Mouse (Mus musculus): ENCODE measurements around the gene Laptm5.

Laptm5 gene

GRCm38 (mm10) chr4:130896372-130896771 lies 16.6 kb upstream of the Laptm5 start:
- in situ Hi-C loops (cut with MseI, MboI), result loop anchor here in 1 of 2 experiments (5.0 kb wide), 1 partner anchor 46 kb away; the partner anchor contains the start of gene Matn1

DNA sequence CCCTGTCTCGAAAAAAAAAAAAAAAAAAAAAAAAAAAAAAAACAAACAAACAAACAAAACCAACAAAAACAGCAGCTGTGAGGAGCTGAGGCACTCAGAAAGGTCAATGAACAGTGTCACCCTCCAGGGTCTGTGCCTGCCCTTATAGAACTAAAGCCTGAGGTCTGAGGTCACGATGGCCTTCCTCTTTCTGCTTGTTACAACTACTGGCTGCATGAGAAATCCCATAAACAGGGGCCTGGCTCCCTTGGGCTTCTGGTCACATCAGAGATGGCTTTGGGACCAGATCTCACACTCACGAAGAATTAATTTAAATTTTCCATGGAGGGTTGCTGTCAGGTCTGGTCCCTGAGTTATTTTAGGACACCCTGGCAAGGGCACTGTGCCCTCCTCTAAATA lies 13.5 kb upstream of the Laptm5 start:
- in situ Hi-C loops (cut with MseI, MboI), result loop anchor here in 1 of 2 experiments (5.0 kb wide), 1 partner anchor 43 kb away; the partner anchor contains the start of gene Matn1

DNA sequence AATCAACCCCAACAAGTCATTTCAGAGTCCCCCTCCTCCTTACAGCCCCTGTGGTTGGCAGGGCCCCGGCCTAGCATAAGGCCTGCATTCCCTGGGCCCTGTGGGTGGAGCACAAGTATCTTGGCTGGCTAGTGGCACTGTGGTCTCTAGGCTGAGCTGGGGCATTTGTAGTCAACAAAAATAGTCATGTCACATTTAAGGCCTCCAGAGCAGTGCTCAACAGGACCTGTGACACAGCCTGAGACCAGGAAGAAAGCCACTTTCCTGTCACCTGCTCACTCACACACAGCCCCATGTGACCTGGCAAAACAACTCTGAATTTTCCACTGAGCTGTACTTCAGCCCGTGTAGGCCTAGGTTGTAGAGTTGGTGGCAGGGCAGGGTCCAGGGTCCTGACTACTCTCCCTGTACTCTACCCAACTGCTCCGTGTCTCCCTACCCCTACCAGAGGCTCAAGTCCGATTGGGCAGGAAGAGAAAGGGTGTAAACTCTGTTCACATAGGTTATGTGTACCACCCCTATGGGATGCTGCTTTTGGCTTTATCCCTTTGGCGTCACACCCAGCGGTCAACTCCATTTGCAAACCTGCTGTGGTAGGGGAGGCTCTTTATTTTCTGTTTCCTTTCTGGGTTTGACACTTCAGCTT lies 13.0 kb upstream of the Laptm5 start:
- in situ Hi-C loops (cut with MseI, MboI), result loop anchor here in 1 of 2 experiments (5.0 kb wide), 1 partner anchor 42 kb away; the partner anchor contains the start of gene Matn1

DNA sequence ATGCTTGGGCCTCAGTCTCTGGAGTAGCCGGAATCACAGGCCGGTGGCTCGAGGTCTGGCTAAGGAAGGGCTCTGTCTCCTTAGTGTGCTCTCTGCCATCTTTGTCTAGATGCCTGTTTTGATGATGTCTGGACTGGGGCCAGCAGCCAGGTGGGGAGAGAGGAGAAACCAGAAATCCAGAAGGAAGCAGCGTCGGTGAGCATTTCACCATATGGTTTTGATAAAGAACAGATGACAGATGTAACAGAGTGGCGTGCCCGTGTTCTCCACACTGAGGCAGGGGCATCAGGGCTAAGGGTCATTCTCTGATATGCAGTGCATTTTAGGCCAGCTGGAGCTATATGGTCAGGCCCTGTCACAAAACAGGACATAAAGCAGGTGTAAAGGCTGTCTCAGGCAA lies 12.2 kb upstream of the Laptm5 start:
- in situ Hi-C loops (cut with MseI, MboI), result no loop called here

- in situ Hi-C loops (cut with MseI, MboI), result no loop called here
Observed at GRCm38 (mm10) chr4:130902289-130902781, 10.6 kb upstream of the Laptm5 start.

DNA sequence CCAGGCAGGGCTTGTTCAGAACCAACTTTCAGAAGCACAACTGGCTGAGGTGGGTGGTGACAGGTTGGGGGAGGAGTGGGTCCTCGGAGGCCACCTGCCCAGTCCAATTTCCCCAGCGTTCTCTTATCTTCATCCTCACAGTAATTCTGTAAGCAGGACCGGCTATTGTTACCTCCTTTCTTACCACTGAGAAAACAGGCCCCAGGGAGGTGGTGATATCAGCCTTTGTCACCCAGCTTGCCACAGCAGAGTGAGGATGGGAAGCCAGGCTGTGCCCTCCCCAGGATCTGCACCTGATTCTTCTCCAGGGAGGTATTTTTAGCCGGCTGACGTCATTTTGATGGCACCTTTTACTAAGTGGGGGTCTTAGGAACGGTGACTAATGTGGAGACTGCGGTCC lies 7.9 kb upstream of the Laptm5 start:
- in situ Hi-C loops (cut with MseI, MboI), result no loop called here

DNA sequence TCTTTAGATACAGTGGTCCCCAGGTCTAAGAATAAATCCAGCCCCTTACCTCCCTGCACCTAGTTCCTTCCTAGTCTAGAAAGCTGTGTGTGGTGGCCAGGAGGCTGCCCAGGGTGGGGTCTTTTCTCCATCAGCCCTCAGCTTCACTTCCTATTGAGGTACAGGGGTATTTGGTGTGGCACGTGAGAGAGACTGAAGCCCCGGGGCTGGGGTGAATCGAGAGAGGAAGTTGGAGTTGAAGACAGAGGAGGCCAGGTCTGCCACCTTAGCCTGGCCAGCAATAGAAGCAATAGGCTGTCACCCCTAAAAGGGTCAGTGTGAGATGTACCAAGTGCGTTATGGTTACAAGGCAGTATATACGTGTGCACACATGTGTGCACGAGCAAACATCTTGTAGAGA lies 7.0 kb upstream of the Laptm5 start:
- in situ Hi-C loops (cut with MseI, MboI), result no loop called here

DNA sequence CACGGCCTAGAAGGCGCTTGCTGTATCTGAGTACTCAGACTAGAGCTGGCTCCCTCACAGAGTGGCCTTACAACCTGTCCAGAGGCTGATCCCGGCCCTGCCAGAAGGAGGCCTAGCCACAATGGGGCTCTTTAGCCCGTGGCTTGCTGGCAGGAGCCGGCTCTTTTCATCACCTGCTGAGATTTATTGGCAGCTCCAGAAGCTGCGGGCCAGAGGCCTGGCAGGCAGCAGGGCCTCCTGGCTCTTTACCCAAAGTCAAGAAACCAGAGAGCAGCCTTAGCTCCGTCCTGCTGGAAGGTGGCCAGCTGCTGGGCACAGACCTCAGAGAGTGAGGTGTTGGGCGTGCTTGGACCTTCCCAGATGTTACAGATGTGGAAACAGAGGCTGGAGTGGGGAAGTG lies 6.6 kb upstream of the Laptm5 start:
- in situ Hi-C loops (cut with MseI, MboI), result no loop called here

GRCm38 (mm10) chr4:130907200-130908069 lies 5.5 kb upstream of the Laptm5 start:
- in situ Hi-C loops (cut with MseI, MboI), result no loop called here

DNA sequence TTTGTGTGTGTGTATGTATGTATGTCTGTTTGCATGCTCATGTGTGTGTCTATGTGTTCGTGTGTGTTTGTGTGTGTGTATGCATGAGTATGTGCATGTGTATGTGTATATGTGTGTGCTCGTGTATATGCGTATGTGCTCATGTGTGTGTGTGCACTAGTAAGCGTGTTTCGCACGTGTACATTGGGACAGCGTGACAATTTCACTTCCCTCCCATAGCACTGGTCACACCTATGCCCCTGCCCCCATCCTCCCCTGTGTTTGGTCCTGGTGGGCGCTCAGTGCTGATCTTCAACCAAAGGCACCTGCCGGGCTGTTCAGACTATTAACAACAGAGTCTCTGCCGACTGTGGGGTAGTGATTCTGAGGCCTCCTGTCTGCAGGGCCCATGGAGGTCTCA lies 4.8 kb upstream of the Laptm5 start:
- in situ Hi-C loops (cut with MseI, MboI), result no loop called here

DNA sequence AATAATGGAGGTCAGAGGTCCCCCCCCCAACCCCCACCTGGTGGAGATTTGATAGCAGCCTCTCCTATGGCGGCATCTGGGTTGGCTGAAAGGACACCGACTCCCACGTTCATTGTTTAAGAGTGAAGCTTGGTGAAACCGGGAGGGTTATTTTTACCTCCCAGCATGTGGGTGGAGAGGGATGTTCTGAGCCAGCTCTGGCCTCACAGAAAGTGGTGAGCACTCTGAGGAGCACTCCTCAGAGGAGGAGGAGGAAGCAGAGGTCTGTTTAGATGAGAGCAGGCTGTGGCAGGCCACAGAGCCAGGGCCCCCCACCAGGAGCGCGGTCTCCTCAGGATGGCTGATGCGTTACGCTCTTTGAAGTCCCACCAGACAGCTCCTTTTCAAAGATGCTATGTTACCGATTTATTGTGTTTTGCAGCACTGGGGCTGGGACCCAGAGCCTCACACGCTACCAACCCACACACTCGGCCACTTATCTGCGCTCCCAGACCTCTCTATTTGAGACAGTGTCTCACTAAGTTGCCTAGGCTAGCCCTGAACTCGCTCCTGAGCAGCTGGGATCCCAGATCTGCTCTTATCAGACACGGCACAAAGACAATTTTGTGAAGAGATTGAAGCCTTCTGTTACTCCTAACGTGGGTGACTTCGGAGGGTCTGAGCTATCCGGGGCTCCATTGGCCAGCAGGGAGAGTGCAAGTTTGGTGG lies 3.6 kb upstream of the Laptm5 start:
- in situ Hi-C loops (cut with MseI, MboI), result no loop called here

- in situ Hi-C loops (cut with MseI, MboI), result no loop called here
Observed at GRCm38 (mm10) chr4:130910666-130911065, 2.3 kb upstream of the Laptm5 start.

- in situ Hi-C loops (cut with MseI, MboI), result no loop called here
Observed at GRCm38 (mm10) chr4:130912626-130913025, 299 bp upstream of the Laptm5 start.

DNA sequence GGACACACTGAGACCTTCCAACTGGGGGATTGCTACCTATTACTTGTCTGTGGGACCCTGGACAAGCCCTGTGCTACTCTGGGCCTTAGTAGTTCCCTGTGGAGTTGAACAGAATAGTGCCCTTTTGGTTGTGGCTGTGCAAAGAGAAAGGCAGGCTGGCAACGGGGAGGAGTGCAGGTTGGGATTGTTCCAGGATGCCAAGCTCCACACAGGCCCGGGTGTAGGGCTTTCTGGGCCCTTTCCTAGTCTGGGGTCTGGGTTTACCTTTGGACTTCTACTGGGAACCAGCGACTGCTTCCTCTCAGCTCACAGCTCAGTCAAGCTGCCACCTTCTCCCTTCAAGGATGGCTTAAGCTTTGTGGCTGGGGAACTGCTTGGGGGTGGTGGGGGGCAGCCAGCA lies 586 bp downstream of the Laptm5 start:
- in situ Hi-C loops (cut with MseI, MboI), result no loop called here

- in situ Hi-C loops (cut with MseI, MboI), result no loop called here
Observed at GRCm38 (mm10) chr4:130914011-130914410, 1.1 kb downstream of the Laptm5 start.

DNA sequence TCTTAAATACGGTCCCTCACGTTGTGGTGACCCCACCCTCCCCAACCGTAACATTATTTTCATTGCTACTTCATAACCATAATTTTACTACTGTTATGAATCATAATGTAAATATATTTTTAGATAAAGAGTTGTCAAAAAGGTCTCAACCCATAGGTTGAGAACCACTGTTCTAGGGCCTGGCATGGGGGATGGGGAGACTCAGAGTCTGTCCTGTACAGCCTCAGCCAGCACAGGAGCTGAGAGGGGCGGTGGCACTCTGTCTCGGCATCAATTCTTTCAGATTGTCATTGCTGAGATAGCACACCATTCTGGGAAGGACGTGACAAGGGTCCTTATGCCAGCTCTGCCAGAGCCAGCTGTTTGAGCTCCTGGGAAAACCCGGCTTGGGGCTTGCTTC lies 1.6 kb downstream of the Laptm5 start:
- in situ Hi-C loops (cut with MseI, MboI), result no loop called here

- in situ Hi-C loops (cut with MseI, MboI), result no loop called here
Observed at GRCm38 (mm10) chr4:130915006-130915667, 2.2 kb downstream of the Laptm5 start.

- in situ Hi-C loops (cut with MseI, MboI), result no loop called here
Observed at GRCm38 (mm10) chr4:130915668-130916035, 2.7 kb downstream of the Laptm5 start.

GRCm38 (mm10) chr4:130916639-130917038 lies 3.7 kb downstream of the Laptm5 start:
- in situ Hi-C loops (cut with MseI, MboI), result no loop called here

DNA sequence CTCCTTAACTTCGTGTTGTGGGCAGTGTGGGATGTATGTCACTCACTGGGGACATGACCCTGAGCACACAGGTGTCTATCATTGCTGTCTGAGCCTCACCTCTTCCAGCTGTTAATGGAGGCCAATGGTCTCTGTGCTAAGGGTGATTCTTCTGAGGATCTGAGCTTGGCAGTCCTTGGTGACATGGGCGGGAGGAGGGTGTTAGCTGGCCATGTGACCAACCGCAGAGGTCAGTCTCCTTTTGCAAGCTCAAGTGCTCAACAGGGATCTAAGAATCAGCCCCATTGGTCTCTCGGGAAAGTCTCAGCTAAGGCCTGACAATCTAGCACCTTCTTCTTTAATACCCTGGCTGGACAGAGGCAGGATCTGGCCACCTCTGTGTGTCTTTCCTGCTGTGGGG lies 4.6 kb downstream of the Laptm5 start:
- in situ Hi-C loops (cut with MseI, MboI), result no loop called here
